Mouse (Mus musculus): ENCODE data around the gene Adamts9. TPM values are rescaled to one million over a fixed set of nuclear protein-coding genes. Genes with fewer than 3 reads are reported as not detected.

The Adamts9 gene
- total RNA-seq, 1 experiment = 21.2 TPM

GRCm38 (mm10) chr6:92968718-92969117 lies 25.4 kb upstream of the Adamts9 start:
- TF ChIP-seq ZNF384 (IDR thresholded peaks at IDR 0.05; ENCODE audit: low read depth, low read length) (no peak), HCFC1 (IDR thresholded peaks at IDR 0.05; ENCODE audit: borderline replicate concordance, insufficient read depth, low read length) (no peak), CHD2 (IDR thresholded peaks at IDR 0.05; ENCODE audit: low read depth, low read length) (no peak), MAFK (IDR thresholded peaks at IDR 0.05; ENCODE audit: insufficient read depth, low read depth, low read length) (no peak), ZC3H11A (IDR thresholded peaks at IDR 0.05; ENCODE audit: borderline replicate concordance, low read depth, low read length) (no peak)
- Histone ChIP-seq H3K9me3 (ENCODE audit: control insufficient read depth, insufficient read depth, low read depth, low read length) (no peaks in the 10 kb centered on the region), H3K9ac (ENCODE audit: insufficient read depth, low read depth, low read length, poor library complexity, severe bottlenecking) (no peak overlapping the region), H3K4me1 (ENCODE audit: control insufficient read depth in 2 of 2, insufficient read depth in 2 of 2, low read length in 2 of 2, poor library complexity in 1 of 2) (no peaks in the 10 kb centered on the region), H3K4me3 (ENCODE audit: insufficient read depth in 1 of 2, low read depth in 1 of 2, low read length in 2 of 2, poor library complexity in 1 of 2, severe bottlenecking in 1 of 2) (no peak overlapping the region), H3K36me3 (ENCODE audit: control insufficient read depth, insufficient read depth, low read length, poor library complexity, severe bottlenecking) (no peaks in the 10 kb centered on the region), H3K27ac (ENCODE audit: insufficient read depth, low read depth, low read length, poor library complexity, severe bottlenecking) (no peak overlapping the region)
- no peak for DNase-seq (ENCODE audit: low read depth, low spot score)
- in situ Hi-C loops (cut with MboI; ENCODE audit: low sequenced_read_pairs in 2 of 2, unreplicated experiment in 2 of 2) = no loop called here

- no peak overlapping the region for H3K27ac ChIP-seq (ENCODE audit: insufficient read depth, low read depth, low read length, poor library complexity, severe bottlenecking)
- in situ Hi-C loops (cut with MboI; ENCODE audit: low sequenced_read_pairs in 2 of 2, unreplicated experiment in 2 of 2) = no loop called here
- H3K9ac ChIP-seq (ENCODE audit: insufficient read depth, low read depth, low read length, poor library complexity, severe bottlenecking) = no peak overlapping the region
- TF ChIP-seq MAFK (IDR thresholded peaks at IDR 0.05; ENCODE audit: insufficient read depth, low read depth, low read length) (no peak), HCFC1 (IDR thresholded peaks at IDR 0.05; ENCODE audit: borderline replicate concordance, insufficient read depth, low read length) (no peak), ZC3H11A (IDR thresholded peaks at IDR 0.05; ENCODE audit: borderline replicate concordance, low read depth, low read length) (no peak), CHD2 (IDR thresholded peaks at IDR 0.05; ENCODE audit: low read depth, low read length) (no peak), ZNF384 (IDR thresholded peaks at IDR 0.05; ENCODE audit: low read depth, low read length) (no peak)
- no peaks in the 10 kb centered on the region for H3K4me1 ChIP-seq (ENCODE audit: control insufficient read depth in 2 of 2, insufficient read depth in 2 of 2, low read length in 2 of 2, poor library complexity in 1 of 2)
- H3K4me3 ChIP-seq (ENCODE audit: insufficient read depth in 1 of 2, low read depth in 1 of 2, low read length in 2 of 2, poor library complexity in 1 of 2, severe bottlenecking in 1 of 2) = no peak overlapping the region
- no peaks in the 10 kb centered on the region for H3K36me3 ChIP-seq (ENCODE audit: control insufficient read depth, insufficient read depth, low read length, poor library complexity, severe bottlenecking)
- DNase-seq (ENCODE audit: low read depth, low spot score) = no peak
- no peaks in the 10 kb centered on the region for H3K9me3 ChIP-seq (ENCODE audit: control insufficient read depth, insufficient read depth, low read depth, low read length)
Measured at GRCm38 (mm10) chr6:92968216-92968615, 24.9 kb upstream of the Adamts9 start.

- no peak for DNase-seq (ENCODE audit: low read depth, low spot score)
- Histone ChIP-seq H3K27ac (ENCODE audit: insufficient read depth, low read depth, low read length, poor library complexity, severe bottlenecking) (no peak overlapping the region), H3K9me3 (ENCODE audit: control insufficient read depth, insufficient read depth, low read depth, low read length) (no peaks in the 10 kb centered on the region), H3K9ac (ENCODE audit: insufficient read depth, low read depth, low read length, poor library complexity, severe bottlenecking) (no peak overlapping the region), H3K4me3 (ENCODE audit: insufficient read depth in 1 of 2, low read depth in 1 of 2, low read length in 2 of 2, poor library complexity in 1 of 2, severe bottlenecking in 1 of 2) (no peak overlapping the region), H3K4me1 (ENCODE audit: control insufficient read depth in 2 of 2, insufficient read depth in 2 of 2, low read length in 2 of 2, poor library complexity in 1 of 2) (no peaks in the 10 kb centered on the region), H3K36me3 (ENCODE audit: control insufficient read depth, insufficient read depth, low read length, poor library complexity, severe bottlenecking) (no peaks in the 10 kb centered on the region)
- TF ChIP-seq HCFC1 (IDR thresholded peaks at IDR 0.05; ENCODE audit: borderline replicate concordance, insufficient read depth, low read length) = no peak
- TF ChIP-seq ZNF384 (IDR thresholded peaks at IDR 0.05; ENCODE audit: low read depth, low read length) = no peak
- no peak for TF ChIP-seq CHD2 (IDR thresholded peaks at IDR 0.05; ENCODE audit: low read depth, low read length)
- no peak for TF ChIP-seq ZC3H11A (IDR thresholded peaks at IDR 0.05; ENCODE audit: borderline replicate concordance, low read depth, low read length)
- TF ChIP-seq MAFK (IDR thresholded peaks at IDR 0.05; ENCODE audit: insufficient read depth, low read depth, low read length) = no peak
- in situ Hi-C loops (cut with MboI; ENCODE audit: low sequenced_read_pairs in 2 of 2, unreplicated experiment in 2 of 2) = no loop called here
Measured at GRCm38 (mm10) chr6:92962966-92963365, 19.7 kb upstream of the Adamts9 start.

- no peak for TF ChIP-seq ZC3H11A (IDR thresholded peaks at IDR 0.05; ENCODE audit: borderline replicate concordance, low read depth, low read length)
- no peak for TF ChIP-seq CHD2 (IDR thresholded peaks at IDR 0.05; ENCODE audit: low read depth, low read length)
- no peak for TF ChIP-seq ZNF384 (IDR thresholded peaks at IDR 0.05; ENCODE audit: low read depth, low read length)
- no peak for TF ChIP-seq HCFC1 (IDR thresholded peaks at IDR 0.05; ENCODE audit: borderline replicate concordance, insufficient read depth, low read length)
- TF ChIP-seq MAFK (IDR thresholded peaks at IDR 0.05; ENCODE audit: insufficient read depth, low read depth, low read length) = no peak
Measured at GRCm38 (mm10) chr6:92960997-92961396, 17.7 kb upstream of the Adamts9 start.

GRCm38 (mm10) chr6:92959416-92959815 lies 16.1 kb upstream of the Adamts9 start:
- no peaks in the 10 kb centered on the region for H3K4me1 ChIP-seq (ENCODE audit: control insufficient read depth in 2 of 2, insufficient read depth in 2 of 2, low read length in 2 of 2, poor library complexity in 1 of 2)
- no peak for DNase-seq (ENCODE audit: low read depth, low spot score)
- TF ChIP-seq MAFK (IDR thresholded peaks at IDR 0.05; ENCODE audit: insufficient read depth, low read depth, low read length) (no peak), ZNF384 (IDR thresholded peaks at IDR 0.05; ENCODE audit: low read depth, low read length) (no peak), ZC3H11A (IDR thresholded peaks at IDR 0.05; ENCODE audit: borderline replicate concordance, low read depth, low read length) (no peak), CHD2 (IDR thresholded peaks at IDR 0.05; ENCODE audit: low read depth, low read length) (no peak), HCFC1 (IDR thresholded peaks at IDR 0.05; ENCODE audit: borderline replicate concordance, insufficient read depth, low read length) (no peak)
- H3K36me3 ChIP-seq (ENCODE audit: control insufficient read depth, insufficient read depth, low read length, poor library complexity, severe bottlenecking) = no peaks in the 10 kb centered on the region
- no peak overlapping the region for H3K4me3 ChIP-seq (ENCODE audit: insufficient read depth in 1 of 2, low read depth in 1 of 2, low read length in 2 of 2, poor library complexity in 1 of 2, severe bottlenecking in 1 of 2)
- no peaks in the 10 kb centered on the region for H3K9me3 ChIP-seq (ENCODE audit: control insufficient read depth, insufficient read depth, low read depth, low read length)
- no peak overlapping the region for H3K9ac ChIP-seq (ENCODE audit: insufficient read depth, low read depth, low read length, poor library complexity, severe bottlenecking)
- no peak overlapping the region for H3K27ac ChIP-seq (ENCODE audit: insufficient read depth, low read depth, low read length, poor library complexity, severe bottlenecking)
- in situ Hi-C loops (cut with MboI; ENCODE audit: low sequenced_read_pairs in 2 of 2, unreplicated experiment in 2 of 2) = no loop called here

More at GRCm38 (mm10) chr6:92960997-92961396, 17.7 kb upstream of the Adamts9 start:
- H3K27ac ChIP-seq (ENCODE audit: insufficient read depth, low read depth, low read length, poor library complexity, severe bottlenecking) = no peak overlapping the region
- in situ Hi-C loops (cut with MboI; ENCODE audit: low sequenced_read_pairs in 2 of 2, unreplicated experiment in 2 of 2) = no loop called here
- no peaks in the 10 kb centered on the region for H3K36me3 ChIP-seq (ENCODE audit: control insufficient read depth, insufficient read depth, low read length, poor library complexity, severe bottlenecking)
- no peak overlapping the region for H3K9ac ChIP-seq (ENCODE audit: insufficient read depth, low read depth, low read length, poor library complexity, severe bottlenecking)
- no peaks in the 10 kb centered on the region for H3K9me3 ChIP-seq (ENCODE audit: control insufficient read depth, insufficient read depth, low read depth, low read length)
- no peak for DNase-seq (ENCODE audit: low read depth, low spot score)
- no peak overlapping the region for H3K4me3 ChIP-seq (ENCODE audit: insufficient read depth in 1 of 2, low read depth in 1 of 2, low read length in 2 of 2, poor library complexity in 1 of 2, severe bottlenecking in 1 of 2)
- no peaks in the 10 kb centered on the region for H3K4me1 ChIP-seq (ENCODE audit: control insufficient read depth in 2 of 2, insufficient read depth in 2 of 2, low read length in 2 of 2, poor library complexity in 1 of 2)

All from ES-E14 (cell line).